Mouse (Mus musculus) brown adipose tissue, adult 24 weeks (tissue): ENCODE results near the gene Lrrn4cl. TPM values are rescaled to one million over a fixed set of nuclear protein-coding genes. Genes with fewer than 3 reads are reported as not detected.

Experiments
- H3K27ac ChIP-seq: fragments of 200-500 bp; replicated peaks from 2 replicates; pipeline ENCODE4 v1.5.1; 2012; ENCODE audit warnings: low read depth, mild to moderate bottlenecking, low read length
- H3K4me1 ChIP-seq: fragments of 200-500 bp; 2 replicates; pipeline ENCODE4 v1.6.1; 2012; ENCODE audit warnings: low read length, mixed read lengths; ENCODE audit not compliant: control insufficient read depth, insufficient read depth, insufficient read length
- H3K4me3 ChIP-seq: fragments of 200-500 bp; 2 replicates; pipeline ENCODE4 v1.5.1; 2012; ENCODE audit warnings: low read depth, mild to moderate bottlenecking, low read length, moderate library complexity; ENCODE audit not compliant: insufficient read depth
- polyA plus RNA-seq: library from polyadenylated mRNA; stranded (reverse); fragments of >200 nt; gene quantifications from 2 replicates; pipeline ENCODE4 v1.2.4, GENCODE M21; 2012; ENCODE audit not compliant: missing spikeins, insufficient read depth, insufficient read length

The Lrrn4cl gene
- polyA plus RNA-seq, result 3.3 and 10.5 TPM in 2 replicates

DNA sequence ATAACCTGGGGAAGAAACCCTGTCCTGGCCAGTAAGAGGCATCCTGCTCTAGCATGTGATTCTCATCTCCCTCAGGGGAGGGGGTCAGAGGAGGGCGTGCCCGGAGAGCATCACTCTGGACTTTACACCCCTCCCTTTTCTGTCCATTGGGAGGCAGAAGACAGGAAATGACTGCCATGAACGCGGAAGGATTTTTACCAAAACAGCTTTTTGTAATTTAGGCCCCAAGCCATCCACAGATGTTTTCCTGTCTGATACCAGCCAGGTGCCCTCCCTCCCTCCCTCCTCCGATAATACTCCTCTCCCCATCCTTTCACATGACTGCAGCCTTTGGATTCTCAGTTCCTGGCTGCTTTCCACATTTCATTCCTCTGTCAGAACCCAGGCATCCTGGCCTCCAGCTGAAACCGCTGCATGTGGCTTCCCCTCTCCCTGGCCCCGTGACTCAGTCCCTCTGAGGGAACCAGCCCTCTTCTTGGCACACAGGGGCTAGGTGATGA, at the start of gene Lrrn4cl:
Lrrn4cl (plus strand) TSS at position 367 of the 500 bp plus-strand sequence.
- H3K4me1 ChIP-seq, result peaks cover 4% of the 10 kb centered on the region; the same call in 1 of the 2 replicates
- H3K27ac ChIP-seq, result peak within 1 kb of the TSS; percentile 21; the same call in 1 of the 2 replicates
- peak within 1 kb of the TSS; percentile 12 for H3K4me3 ChIP-seq

DNA sequence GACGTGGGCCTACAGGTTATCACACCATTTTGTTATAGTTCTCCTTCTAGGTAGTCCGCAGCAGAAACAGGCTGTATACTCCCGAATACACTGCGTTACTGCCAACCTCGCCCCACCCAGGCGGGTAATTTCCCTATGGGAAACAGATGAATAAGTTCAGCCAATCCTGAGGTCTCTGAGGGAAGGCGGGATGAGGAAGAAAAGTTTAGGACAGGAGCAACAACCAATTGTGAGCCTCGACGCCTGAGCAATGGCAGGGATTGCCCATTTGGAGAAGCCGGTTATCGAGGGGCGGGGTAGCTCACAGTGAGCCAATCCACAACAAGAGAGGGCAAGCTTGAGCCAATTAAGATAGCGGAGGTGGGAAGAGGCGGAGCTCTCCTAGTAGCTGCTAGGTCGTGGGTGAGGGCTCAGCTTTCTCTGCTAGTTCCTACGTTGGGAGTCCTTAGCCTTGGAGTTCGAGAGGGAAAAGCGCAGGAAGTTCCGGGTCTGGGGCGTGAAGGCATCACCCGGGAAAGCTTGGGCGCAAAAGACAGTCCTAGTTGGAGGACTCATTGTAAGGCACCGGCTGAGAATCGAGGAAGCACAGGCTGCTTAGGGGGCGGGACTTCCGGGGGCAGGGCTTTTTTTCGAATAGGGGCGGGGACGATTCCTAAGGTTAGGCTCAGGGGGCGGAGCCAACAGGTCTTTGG, 48.3 kb upstream of the Lrrn4cl start, which contains the start of gene Zbtb3:
Zbtb3 (plus strand) TSS at position 426 of the 692 bp plus-strand sequence.
- H3K4me1 ChIP-seq, result 0 out of 2 replicates have a peak, but pooled peaks cover 10% of the 10 kb centered on the region
- peak within 1 kb of the TSS; percentile 54 for H3K27ac ChIP-seq
- H3K4me3 ChIP-seq, result peak within 1 kb of the TSS; percentile 72

DNA sequence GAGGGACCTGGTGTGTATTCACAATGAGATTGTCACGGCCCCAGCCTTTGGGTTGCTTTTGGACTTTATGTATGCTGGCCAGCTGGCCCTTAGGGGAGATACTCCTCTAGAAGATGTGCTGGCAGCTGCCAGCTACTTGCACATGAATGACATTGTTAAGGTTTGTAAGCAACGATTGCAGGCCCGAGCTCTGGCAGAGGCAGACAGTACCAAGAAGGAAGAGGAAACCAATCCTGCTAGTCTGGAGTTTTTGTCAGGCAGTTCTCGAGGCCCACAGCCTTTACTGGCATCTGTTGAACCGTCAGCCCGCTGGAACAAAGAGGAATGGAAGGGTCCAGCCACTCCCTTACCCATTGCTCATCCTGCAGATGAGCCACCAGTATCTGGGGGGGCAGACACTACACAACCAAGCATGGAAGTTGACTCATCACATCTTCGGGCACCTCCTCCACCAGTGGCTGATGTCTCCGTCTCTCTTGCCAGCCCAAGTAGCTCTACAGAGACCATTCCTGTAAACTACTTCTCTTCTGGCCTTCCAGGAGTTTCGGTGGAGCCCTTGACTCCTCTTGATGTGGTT, 47.3 kb upstream of the Lrrn4cl start:
- Histone ChIP-seq H3K4me3 (0 out of 2 replicates have a peak overlapping the region, but pooled peaks have one; percentile 72), H3K27ac (no peak overlapping the region), H3K4me1 (0 out of 2 replicates have a peak, but pooled peaks cover 7% of the 10 kb centered on the region)

DNA sequence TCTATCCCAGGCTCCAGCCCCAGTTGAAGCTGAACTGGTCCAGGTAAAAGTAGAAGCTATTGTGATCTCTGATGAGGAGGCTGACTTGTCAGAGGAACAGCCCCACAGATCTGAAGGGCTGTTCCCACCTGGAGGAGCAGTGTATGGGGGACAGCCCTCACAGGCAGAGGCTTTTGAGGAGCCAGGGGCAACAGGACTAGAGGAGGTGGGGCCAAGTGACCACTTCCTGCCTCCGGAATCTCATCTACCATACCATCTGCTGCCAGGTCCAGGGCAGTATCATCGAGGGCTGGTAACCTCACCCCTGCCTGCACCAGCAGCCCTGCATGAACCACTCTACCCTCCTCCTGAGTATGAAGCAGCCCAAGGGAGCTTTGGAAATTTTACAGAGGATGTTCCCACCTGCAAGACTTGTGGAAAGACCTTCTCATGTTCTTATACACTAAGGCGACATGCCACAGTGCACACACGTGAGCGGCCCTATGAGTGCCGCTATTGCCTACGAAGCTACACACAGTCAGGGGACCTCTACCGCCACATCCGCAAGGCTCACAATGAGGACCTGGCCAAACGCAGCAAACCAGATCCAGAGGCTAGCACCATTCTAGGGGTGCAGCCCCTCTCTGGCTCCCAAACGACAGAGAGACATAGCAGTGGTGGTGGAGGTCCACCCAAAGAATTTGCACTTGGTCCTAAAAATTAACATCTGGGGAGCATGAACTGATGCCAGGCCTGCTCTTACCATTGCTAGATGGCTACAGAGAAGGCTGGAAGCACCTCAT, 46.5 kb upstream of the Lrrn4cl start:
- Histone ChIP-seq H3K27ac (no peak overlapping the region), H3K4me3 (no peak overlapping the region), H3K4me1 (0 out of 2 replicates have a peak, but pooled peaks cover 7% of the 10 kb centered on the region)

DNA sequence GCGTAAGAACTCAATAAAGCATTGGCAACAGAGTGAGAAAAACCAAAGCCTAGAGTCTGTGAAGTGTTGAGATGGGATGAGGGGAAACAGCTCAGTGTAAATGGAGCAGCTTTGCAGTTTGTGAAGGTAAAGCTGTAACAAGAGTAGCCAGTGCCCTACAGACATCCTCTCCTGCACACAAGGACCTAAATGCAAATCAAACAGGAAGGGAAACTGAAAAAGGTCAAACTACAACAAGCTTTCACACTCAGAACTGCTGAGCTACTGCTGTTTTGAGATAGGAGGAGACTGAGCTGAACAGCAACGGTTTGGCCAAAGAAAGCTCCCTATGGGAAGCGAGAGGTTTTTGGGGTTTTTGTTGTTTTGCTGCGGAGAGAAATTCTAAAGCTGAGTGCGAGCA, 43.8 kb upstream of the Lrrn4cl start:
- H3K27ac ChIP-seq, result peak overlapping the region; percentile 59; the same call in 1 of the 2 replicates
- 0 out of 2 replicates have a peak, but pooled peaks cover 7% of the 10 kb centered on the region for H3K4me1 ChIP-seq
- no peak overlapping the region for H3K4me3 ChIP-seq

DNA sequence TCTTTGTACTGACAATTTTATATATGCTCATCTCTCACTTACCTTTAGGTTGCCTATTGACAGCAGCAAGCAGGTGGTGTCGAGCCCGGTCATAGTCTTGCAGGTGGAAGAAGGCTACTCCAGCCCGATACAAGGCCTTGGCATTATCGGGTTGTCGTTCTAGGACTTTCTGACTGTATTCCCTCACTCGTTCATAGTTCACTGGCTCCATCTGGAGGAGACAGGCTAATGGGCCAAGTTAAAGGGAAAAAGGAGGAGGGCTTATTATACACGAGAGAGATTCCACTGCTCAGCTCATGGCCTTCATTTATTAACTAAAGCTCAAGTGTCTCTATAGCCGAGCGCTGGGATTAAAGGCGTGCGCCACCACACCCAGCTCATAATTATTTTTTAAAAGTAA, 34.8 kb upstream of the Lrrn4cl start:
- Histone ChIP-seq H3K4me1 (peaks cover 4% of the 10 kb centered on the region; the same call in 1 of the 2 replicates), H3K4me3 (no peak overlapping the region), H3K27ac (no peak overlapping the region)

DNA sequence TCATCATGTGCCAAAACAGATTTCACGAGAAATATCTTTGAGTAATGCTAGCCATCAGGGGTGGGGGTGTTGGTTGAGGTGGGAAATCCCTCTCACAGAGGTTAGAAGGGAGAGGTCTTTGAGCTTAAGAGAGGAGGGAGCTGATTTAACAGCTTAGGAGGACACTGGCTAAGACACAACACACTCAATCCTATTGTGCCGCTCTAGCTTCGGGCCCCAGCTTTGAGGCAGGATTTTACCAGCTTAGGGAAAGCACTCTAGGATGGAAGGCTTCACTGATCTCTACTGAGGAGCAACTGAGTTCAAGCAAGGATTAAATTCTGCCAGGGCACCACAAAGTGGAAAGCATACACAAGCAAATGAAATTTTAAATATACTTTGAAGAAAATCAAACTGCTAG, 33.6 kb upstream of the Lrrn4cl start:
- H3K4me3 ChIP-seq, result no peak overlapping the region
- no peak overlapping the region for H3K27ac ChIP-seq

DNA sequence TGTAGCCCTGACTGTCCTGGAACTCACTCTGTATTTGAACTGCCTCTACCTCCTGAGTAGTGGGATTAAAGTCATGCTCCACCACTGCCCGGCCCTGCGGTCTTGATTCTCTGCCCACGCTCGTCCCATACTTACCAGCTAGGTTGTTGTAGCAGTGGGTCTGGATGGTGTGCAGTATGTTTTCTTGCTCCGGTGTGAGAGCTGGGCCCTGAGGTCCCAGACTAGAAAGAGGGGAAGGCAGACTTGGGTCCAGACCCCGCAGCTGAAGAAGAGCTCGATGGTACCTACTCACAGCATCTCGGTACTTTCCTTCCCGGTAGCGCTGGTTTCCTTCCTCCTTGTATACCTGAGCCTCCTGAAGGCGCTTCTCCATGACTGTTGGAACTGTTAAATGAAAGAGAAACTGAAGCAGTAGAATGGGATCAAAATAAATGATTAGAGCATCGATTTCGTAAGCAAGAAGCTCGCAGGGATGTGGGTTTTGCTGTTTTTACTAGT, 32.2 kb upstream of the Lrrn4cl start:
- Histone ChIP-seq H3K4me3 (peak overlapping the region; percentile 67), H3K27ac (peak overlapping the region; percentile 96), H3K4me1 (peaks cover 4% of the 10 kb centered on the region; the same call in 1 of the 2 replicates)

More for the DNA sequence above, 33.6 kb upstream of the Lrrn4cl start:
- peaks cover 4% of the 10 kb centered on the region; the same call in 1 of the 2 replicates for H3K4me1 ChIP-seq

DNA sequence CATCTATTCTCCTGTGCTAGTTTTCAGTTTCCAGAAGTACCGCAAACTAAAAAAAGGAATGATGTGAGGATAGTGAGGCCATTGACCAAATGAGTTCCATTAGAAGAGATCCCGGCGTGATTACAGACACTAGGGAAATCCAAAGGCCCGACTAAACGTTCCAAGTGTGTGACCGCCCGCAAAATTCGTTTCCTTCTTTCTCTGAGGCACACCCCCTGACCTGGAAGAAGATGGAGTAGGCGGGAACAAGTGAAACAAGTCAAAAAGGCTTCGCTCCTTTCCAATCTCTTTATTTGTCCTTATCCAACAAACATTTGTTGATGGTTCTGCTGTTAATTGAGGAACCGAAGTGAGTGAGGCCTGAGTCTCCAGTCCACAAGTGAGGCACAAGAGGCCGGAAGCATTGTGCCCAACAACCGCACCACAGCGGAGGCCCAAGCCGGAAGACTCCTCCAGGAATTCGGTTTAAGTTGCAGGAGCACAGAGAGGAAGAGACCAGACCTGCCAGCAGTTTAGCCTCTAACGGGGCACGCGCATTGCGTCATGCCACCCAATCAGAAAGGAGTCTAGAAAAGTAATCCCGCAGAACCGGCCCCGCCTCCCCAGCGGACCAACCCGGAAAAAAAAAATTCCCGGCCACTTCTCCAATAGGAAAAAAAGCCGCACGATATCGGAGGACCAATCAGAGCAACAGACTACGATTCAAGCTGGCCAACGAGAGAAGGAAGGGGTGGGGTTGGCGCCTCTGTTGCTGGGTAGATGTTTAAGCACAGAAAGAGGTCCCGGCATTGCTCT, 31.6 kb upstream of the Lrrn4cl start, which contains the start of gene Ttc9c:
Ttc9c (minus strand) TSS at position 533 of the 795 bp plus-strand sequence.
- Histone ChIP-seq H3K4me3 (peak within 1 kb of the TSS; percentile 85), H3K4me1 (peaks cover 4% of the 10 kb centered on the region; the same call in 1 of the 2 replicates)

DNA sequence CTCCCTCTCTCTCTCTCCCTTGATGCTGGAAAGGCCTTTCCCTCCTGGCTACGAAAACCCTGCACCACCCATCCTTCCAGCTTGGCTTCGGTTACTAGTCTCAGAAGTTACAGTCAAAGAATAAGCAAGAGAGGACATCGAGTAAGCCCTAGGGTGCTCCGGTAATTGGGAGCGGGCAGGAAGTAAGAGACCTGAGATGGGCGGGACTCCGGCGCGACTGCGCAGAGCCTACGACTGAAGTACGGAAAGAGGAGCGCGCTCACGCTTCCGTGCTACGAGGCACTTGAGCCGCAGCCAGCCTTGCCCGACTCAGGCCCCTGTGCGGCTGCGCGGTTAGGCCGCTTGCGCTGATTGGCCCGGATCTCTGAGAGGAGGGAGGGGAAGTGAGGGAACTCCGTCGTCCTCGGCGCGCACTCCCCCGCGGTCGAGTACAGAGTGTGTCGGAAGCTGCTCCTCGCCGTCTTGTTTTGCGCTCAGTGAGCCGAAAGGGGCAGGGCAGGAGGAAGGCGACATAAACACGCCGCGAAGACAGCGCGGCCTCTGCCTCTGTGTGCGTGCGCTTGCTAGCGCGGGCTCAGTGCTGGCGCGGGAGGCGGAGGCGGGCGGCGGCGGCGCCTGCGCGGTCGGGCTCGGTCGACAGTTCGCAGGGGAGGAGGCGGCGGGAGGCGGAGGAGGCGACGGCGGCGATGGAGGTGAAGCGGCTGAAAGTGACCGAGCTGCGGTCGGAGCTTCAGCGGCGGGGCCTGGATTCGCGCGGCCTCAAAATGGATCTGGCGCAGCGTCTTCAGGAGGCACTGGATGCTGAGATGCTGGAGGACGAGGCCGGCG, 30.8 kb upstream of the Lrrn4cl start, which contains the start of gene Hnrnpul2:
Hnrnpul2 (plus strand) TSS at position 415 of the 828 bp plus-strand sequence.
- Histone ChIP-seq H3K4me3 (peak within 1 kb of the TSS; percentile 85), H3K27ac (peak within 1 kb of the TSS; percentile 97), H3K4me1 (peaks cover 4% of the 10 kb centered on the region; the same call in 1 of the 2 replicates)

More for the DNA sequence above, 31.6 kb upstream of the Lrrn4cl start, which contains the start of gene Ttc9c:
- peak within 1 kb of the TSS; percentile 97 for H3K27ac ChIP-seq

DNA sequence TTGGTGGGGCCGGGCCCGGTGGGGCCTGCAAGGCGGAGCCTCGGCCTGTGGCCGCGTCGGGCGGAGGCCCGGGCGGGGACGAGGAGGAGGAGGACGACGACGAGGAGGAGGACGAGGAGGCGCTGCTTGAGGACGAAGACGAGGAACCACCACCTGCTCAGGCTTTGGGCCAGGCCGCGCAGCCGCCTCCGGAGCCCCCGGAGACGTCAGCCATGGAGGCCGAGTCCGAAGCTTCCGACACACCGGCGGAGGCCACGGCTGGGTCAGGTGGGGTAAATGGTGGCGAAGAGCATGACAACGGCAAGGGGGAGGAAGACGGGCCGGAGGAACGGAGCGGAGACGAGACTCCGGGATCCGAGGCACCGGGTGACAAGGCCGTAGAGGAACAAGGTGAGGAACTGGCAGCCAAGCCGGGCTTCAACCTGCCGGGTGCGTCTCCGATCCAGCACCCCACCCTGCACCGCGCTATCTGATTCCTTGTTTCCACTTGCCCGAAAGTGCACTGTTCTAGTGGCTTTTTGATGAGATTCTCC, 30.1 kb upstream of the Lrrn4cl start:
- Histone ChIP-seq H3K4me3 (peak overlapping the region; percentile 85), H3K27ac (peak overlapping the region; percentile 97), H3K4me1 (peaks cover 4% of the 10 kb centered on the region; the same call in 1 of the 2 replicates)

DNA sequence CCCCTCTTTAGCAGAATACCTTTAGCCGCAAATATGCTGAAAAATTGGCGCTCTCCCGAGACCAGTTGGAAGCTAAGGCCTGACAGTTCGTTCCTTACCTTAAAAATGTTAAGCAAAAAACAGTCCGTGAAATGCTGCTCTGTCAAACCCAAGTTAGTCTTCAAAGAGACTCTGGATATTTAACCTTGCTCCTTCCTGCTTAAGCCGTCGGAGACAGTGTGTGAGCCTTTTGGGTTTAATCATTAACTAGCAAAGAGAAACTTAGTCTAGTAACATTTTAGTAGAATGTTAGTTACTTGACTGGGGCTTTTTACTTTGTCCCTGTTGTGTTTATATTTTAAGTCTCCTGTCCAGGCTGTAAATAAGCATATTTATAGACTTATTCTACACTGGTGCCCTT, 29.4 kb upstream of the Lrrn4cl start:
- Histone ChIP-seq H3K4me1 (peaks cover 4% of the 10 kb centered on the region; the same call in 1 of the 2 replicates), H3K4me3 (peak overlapping the region; percentile 85), H3K27ac (peak overlapping the region; percentile 97)

DNA sequence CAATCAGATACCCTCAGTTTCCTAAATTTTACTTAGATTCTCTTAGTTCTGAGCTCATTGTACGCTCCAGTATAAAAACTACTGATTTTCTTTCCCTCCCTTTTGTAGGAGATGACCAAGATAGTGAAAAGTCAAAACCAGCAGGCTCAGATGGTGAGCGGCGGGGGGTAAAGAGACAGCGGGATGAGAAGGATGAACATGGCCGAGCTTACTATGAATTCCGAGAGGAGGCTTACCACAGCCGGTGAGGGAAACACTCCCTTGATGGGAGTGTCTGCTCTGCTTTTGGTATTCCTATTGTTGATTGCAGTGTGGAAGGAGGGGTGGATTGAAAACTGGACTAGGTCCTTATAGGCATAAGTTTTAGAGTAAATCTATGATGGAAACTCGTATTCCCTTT, 27.9 kb upstream of the Lrrn4cl start:
- Histone ChIP-seq H3K27ac (no peak overlapping the region), H3K4me3 (peak overlapping the region; percentile 10), H3K4me1 (peaks cover 4% of the 10 kb centered on the region; the same call in 1 of the 2 replicates)
